Mouse (Mus musculus) lung, postnatal 25 days (tissue): ENCODE measurements around the gene Fos.

Experiments used
- DNase-seq: peaks from one replicate; pipeline ENCODE4 v3.0.0; 2022; ENCODE audit warnings: low spot score

Fos gene

GRCm38 (mm10) chr12:85461913-85462663 is 11.6 kb upstream of the Fos start:
- no peak for DNase-seq

GRCm38 (mm10) chr12:85462802-85463201 is 10.9 kb upstream of the Fos start:
- DNase-seq: no peak

GRCm38 (mm10) chr12:85464431-85464830 is 9.3 kb upstream of the Fos start:
- DNase-seq: no peak

GRCm38 (mm10) chr12:85464902-85465301 is 8.8 kb upstream of the Fos start:
- DNase-seq: peak; percentile 72

- no peak for DNase-seq
These were observed 5.8 kb upstream of the Fos start for GRCm38 (mm10) chr12:85467854-85468253.

GRCm38 (mm10) chr12:85468666-85469065 is 5.0 kb upstream of the Fos start:
- DNase-seq: peak; percentile 76

GRCm38 (mm10) chr12:85471920-85472655 is 1.6 kb upstream of the Fos start:
- peak; percentile 91 for DNase-seq

GRCm38 (mm10) chr12:85472656-85473410 is 857 bp upstream of the Fos start:
- DNase-seq: no peak

GRCm38 (mm10) chr12:85474298-85475231 is 875 bp downstream of the Fos start:
- no peak for DNase-seq

GRCm38 (mm10) chr12:85475232-85475919 is 1.7 kb downstream of the Fos start:
- no peak for DNase-seq

GRCm38 (mm10) chr12:85475920-85476828 is 2.5 kb downstream of the Fos start:
- no peak for DNase-seq

- no peak for DNase-seq
These were observed 3.5 kb downstream of the Fos start for GRCm38 (mm10) chr12:85477219-85477618.

GRCm38 (mm10) chr12:85477804-85478203 is 4.1 kb downstream of the Fos start:
- no peak for DNase-seq

- DNase-seq: no peak
These were observed 5.0 kb downstream of the Fos start for GRCm38 (mm10) chr12:85478696-85479095.

GRCm38 (mm10) chr12:85479190-85479589 is 5.5 kb downstream of the Fos start:
- DNase-seq: no peak

- DNase-seq: no peak
These were observed 9.5 kb downstream of the Fos start for GRCm38 (mm10) chr12:85483155-85483554.

- DNase-seq: no peak
These were observed 11.0 kb downstream of the Fos start for GRCm38 (mm10) chr12:85484655-85485054.

GRCm38 (mm10) chr12:85485890-85486765 is 12.4 kb downstream of the Fos start:
- DNase-seq: peak; percentile 96

- no peak for DNase-seq
These were observed 13.0 kb downstream of the Fos start for GRCm38 (mm10) chr12:85486766-85487069.
